ENCODE assay signal across 9 mouse cellular contexts in genomic region chr7:29316976-29317375, GRCm38 (mm10). TPM values are rescaled to one million over a fixed set of nuclear protein-coding genes. Genes with fewer than 3 reads are reported as not detected.
DNase-seq lines count a peak whose midpoint lies in the region; ATAC-seq and TF ChIP-seq lines count a peak whose summit lies in the region.
"Had no signal": no experiment of that assay in that cellular context is flagged by ENCODE, and none has a peak within 500 bp of the region (broad histone marks: within the 10 kb centered on the region; RNA-seq: fewer than 3 reads in every experiment).

No protein-coding gene starts in this region.

- DNase-seq in adrenal gland, postnatal 14 days: peak; percentile 49
- no peak for DNase-seq in adrenal gland, adult 18-20 months (ENCODE audit: low spot score in 2 of 2)
- DNase-seq in NIH3T3 (ENCODE audit: low read depth): peak; percentile 70
- DNase-seq in forebrain, embryonic 11.5 days (ENCODE audit: low spot score): peak; percentile 83
- peak; percentile 77 for DNase-seq in layer of hippocampus, adult 9-11 months
- peak; percentile 69 for DNase-seq in midbrain, embryonic 10.5 days (ENCODE audit: low spot score)
- peak; percentile 71 for DNase-seq in stomach, postnatal 0 days (ENCODE audit: low spot score)
- no peak for DNase-seq in c-Kit-positive CD71-positive TER-119-positive erythroid progenitor cells, embryonic 14.5 days (ENCODE audit: low spot score)

- TF ChIP-seq CTCF in stomach, postnatal 0 days (IDR thresholded peaks at IDR 0.05; ENCODE audit: low read depth): peak; percentile 47

- H3K4me3 ChIP-seq in forebrain, embryonic 11.5 days (ENCODE audit: low read depth, low read length): peak overlapping the region; percentile 0; the same call in 1 of the 2 replicates
- peak overlapping the region; percentile 51 for H3K4me3 ChIP-seq in midbrain, embryonic 10.5 days
- H3K4me3 ChIP-seq in stomach, postnatal 0 days (ENCODE audit: low read depth, low read length): 0 out of 2 replicates have a peak overlapping the region, but pooled peaks have one; percentile 2

- H3K9ac ChIP-seq in forebrain, embryonic 11.5 days (ENCODE audit: low read length): peak overlapping the region; percentile 5
- H3K9ac ChIP-seq in stomach, postnatal 0 days (ENCODE audit: low read length): no peak overlapping the region

- H3K36me3 ChIP-seq in forebrain, embryonic 11.5 days (ENCODE audit: control insufficient read depth, insufficient read depth, low read length): no peaks in the 10 kb centered on the region; the same call in 1 of the 2 replicates
- H3K36me3 ChIP-seq in midbrain, embryonic 10.5 days: peaks cover 48% of the 10 kb centered on the region
- no peaks in the 10 kb centered on the region for H3K36me3 ChIP-seq in stomach, postnatal 0 days (ENCODE audit: control insufficient read depth, insufficient read depth, low read length)

- 4% methylated on average over 10 of the region's 10 CpGs for WGBS in forebrain, embryonic 11.5 days
- WGBS in midbrain, embryonic 10.5 days: 4% methylated on average over 10 of the region's 10 CpGs
- 5% methylated on average over 10 of the region's 10 CpGs for WGBS in stomach, postnatal 0 days

- peak; percentile 53 for ATAC-seq in forebrain, embryonic 11.5 days (replicated peaks; ENCODE audit: low FRiP score)
- peak; percentile 34; the same call in 1 of the 2 replicates for ATAC-seq in stomach, postnatal 0 days (ENCODE audit: low FRiP score, low TSS enrichment)

- H3K4me1 ChIP-seq in forebrain, embryonic 11.5 days (replicated peaks; ENCODE audit: control insufficient read depth, insufficient read depth, low read length): peaks cover 42% of the 10 kb centered on the region
- peaks cover 98% of the 10 kb centered on the region for H3K4me1 ChIP-seq in midbrain, embryonic 10.5 days
- H3K4me1 ChIP-seq in stomach, postnatal 0 days (replicated peaks; ENCODE audit: control insufficient read depth, insufficient read depth): peaks cover 14% of the 10 kb centered on the region; the same call in 1 of the 2 replicates

- peak overlapping the region; percentile 53 for H3K4me2 ChIP-seq in forebrain, embryonic 11.5 days (ENCODE audit: low read depth, low read length, severe bottlenecking)
- peak overlapping the region; percentile 31; the same call in 1 of the 2 replicates for H3K4me2 ChIP-seq in stomach, postnatal 0 days (replicated peaks; ENCODE audit: low read depth)

- H3K27me3 ChIP-seq in forebrain, embryonic 11.5 days (ENCODE audit: control insufficient read depth, insufficient read depth, low read length): no peaks in the 10 kb centered on the region
- H3K27me3 ChIP-seq in midbrain, embryonic 10.5 days (ENCODE audit: low read depth, poor library complexity, severe bottlenecking): 0 out of 2 replicates have a peak, but pooled peaks cover 4% of the 10 kb centered on the region
- no peaks in the 10 kb centered on the region for H3K27me3 ChIP-seq in stomach, postnatal 0 days (ENCODE audit: control insufficient read depth, insufficient read depth, low read length)

- no peak for TF ChIP-seq EP300 in stomach, postnatal 0 days (optimal IDR thresholded peaks at IDR 0.05)

- peak overlapping the region; percentile 91 for H3K27ac ChIP-seq in forebrain, embryonic 11.5 days (ENCODE audit: low read depth, low read length)
- H3K27ac ChIP-seq in midbrain, embryonic 10.5 days (replicated peaks): peak overlapping the region; percentile 94
- peak overlapping the region; percentile 67 for H3K27ac ChIP-seq in stomach, postnatal 0 days (replicated peaks)

- H3K9me3 ChIP-seq in forebrain, embryonic 11.5 days (ENCODE audit: control insufficient read depth, low read length): no peaks in the 10 kb centered on the region
- H3K9me3 ChIP-seq in midbrain, embryonic 10.5 days (replicated peaks): no peaks in the 10 kb centered on the region
- no peaks in the 10 kb centered on the region for H3K9me3 ChIP-seq in stomach, postnatal 0 days (ENCODE audit: control insufficient read depth, low read length)
- H3K9me3 ChIP-seq: megakaryocyte, embryonic 14.5 days had no signal

RNA-seq across cellular contexts. Expression of gene Dpf1, which starts 13.2 kb away (rescaled TPM):
- 1.8 and 2.4 TPM in 2 replicates for total RNA-seq in adrenal gland, postnatal 14 days (2021)
- 1 to 10 TPM; 1.8 to 4.5 TPM for total RNA-seq in adrenal gland, adult 18-20 months (2021)
- polyA plus RNA-seq in forebrain, embryonic 11.5 days (2014; fragmentation: Nextera tagmentation; extraction: Ambion mirVana): 76.0 and 88.3 TPM in 2 replicates
- 38.8 and 55.4 TPM in 2 replicates for polyA plus RNA-seq in midbrain, embryonic 10.5 days (2016; fragmentation: Nextera tagmentation; extraction: Ambion mirVana)
- polyA plus RNA-seq in stomach, postnatal 0 days (2015; fragmentation: Nextera tagmentation; extraction: Ambion mirVana): 1.9 TPM in 2 replicates

RNA-seq across cellular contexts. Expression of gene Ppp1r14a, which starts 27.9 kb away (rescaled TPM):
- 10.9 and 12.4 TPM in 2 replicates for total RNA-seq in adrenal gland, postnatal 14 days (2021)
- 1 to 10 TPM; 4.8 TPM for total RNA-seq in adrenal gland, adult 18-20 months (2021)
- 12.5 and 13.3 TPM in 2 replicates for polyA plus RNA-seq in forebrain, embryonic 11.5 days (2014; fragmentation: Nextera tagmentation; extraction: Ambion mirVana)
- 21.9 and 22.2 TPM in 2 replicates for polyA plus RNA-seq in midbrain, embryonic 10.5 days (2016; fragmentation: Nextera tagmentation; extraction: Ambion mirVana)
- 53.3 and 64.8 TPM in 2 replicates for polyA plus RNA-seq in stomach, postnatal 0 days (2015; fragmentation: Nextera tagmentation; extraction: Ambion mirVana)

RNA-seq across cellular contexts. Expression of gene Spint2, which starts 35.3 kb away (rescaled TPM):
- 29.0 and 31.5 TPM in 2 replicates for total RNA-seq in adrenal gland, postnatal 14 days (2021)
- 10 to 100 TPM; 48.4 to 83.8 TPM for total RNA-seq in adrenal gland, adult 18-20 months (2021)
- polyA plus RNA-seq in forebrain, embryonic 11.5 days (2014; fragmentation: Nextera tagmentation; extraction: Ambion mirVana): 36.1 and 43.5 TPM in 2 replicates
- polyA plus RNA-seq in midbrain, embryonic 10.5 days (2016; fragmentation: Nextera tagmentation; extraction: Ambion mirVana): 20.5 and 20.8 TPM in 2 replicates
- 638 and 692 TPM in 2 replicates for polyA plus RNA-seq in stomach, postnatal 0 days (2015; fragmentation: Nextera tagmentation; extraction: Ambion mirVana)

Comparison
In these comparisons a context has a peak if more than half of its experiments do, and no peak if none do; other contexts are left out.
1. DNase-seq: peak in adrenal gland, postnatal 14 days (single experiment), NIH3T3 (single experiment), forebrain, embryonic 11.5 days (single experiment), layer of hippocampus, adult 9-11 months (single experiment), midbrain, embryonic 10.5 days (single experiment) and stomach, postnatal 0 days (single experiment); none in adrenal gland, adult 18-20 months (0 of 2) and c-Kit-positive CD71-positive TER-119-positive erythroid progenitor cells, embryonic 14.5 days (single experiment).
2. H3K4me3 ChIP-seq: peak in every context shown above with its lines; median percentile 51 in midbrain, embryonic 10.5 days; 2 in stomach, postnatal 0 days; 0 in forebrain, embryonic 11.5 days.
3. RNA of gene Dpf1, which starts 13.2 kb away (polyA plus RNA-seq): 76.0 to 88.3 TPM in forebrain, embryonic 11.5 days and 38.8 to 55.4 TPM in midbrain, embryonic 10.5 days; 1.9 TPM in stomach, postnatal 0 days; every median in the first group is over 10 times any median in the second.
4. RNA of gene Spint2, which starts 35.3 kb away (polyA plus RNA-seq): 638 to 692 TPM in stomach, postnatal 0 days; 36.1 to 43.5 TPM in forebrain, embryonic 11.5 days and 20.5 to 20.8 TPM in midbrain, embryonic 10.5 days; every median in the first group is over 10 times any median in the second.
5. Peak in every context shown above with its lines, with median percentiles within 50 percentile points of each other: H3K27ac ChIP-seq.